Mouse (Mus musculus) ES-CJ7 (cell line): ENCODE data around the gene 1700020L24Rik.

ENCODE experiments used
- DNase-seq: peaks from one replicate; pipeline ENCODE4 v3.0.0; 2011; ENCODE audit warnings: low read depth, low spot score

Gene 1700020L24Rik

GRCm38 (mm10) chr11:83440081-83441064 lies 2.9 kb downstream of the 1700020L24Rik start:
- DNase-seq = peak; percentile 94

- DNase-seq = no peak
Measured at GRCm38 (mm10) chr11:83441235-83441634, 3.8 kb downstream of the 1700020L24Rik start.

- DNase-seq = peak; percentile 87
Measured at GRCm38 (mm10) chr11:83442596-83443267, 5.3 kb downstream of the 1700020L24Rik start.

- peak; percentile 52 for DNase-seq
Measured at GRCm38 (mm10) chr11:83443824-83444223, 6.3 kb downstream of the 1700020L24Rik start.

GRCm38 (mm10) chr11:83445001-83445400 lies 7.5 kb downstream of the 1700020L24Rik start:
- DNase-seq = peak; percentile 93

GRCm38 (mm10) chr11:83447612-83448011 lies 10.1 kb downstream of the 1700020L24Rik start:
- no peak for DNase-seq

GRCm38 (mm10) chr11:83448021-83448926 lies 10.8 kb downstream of the 1700020L24Rik start:
- DNase-seq = peak; percentile 55

- no peak for DNase-seq
Measured at GRCm38 (mm10) chr11:83448927-83449236, 11.4 kb downstream of the 1700020L24Rik start.

GRCm38 (mm10) chr11:83449298-83449697 lies 11.8 kb downstream of the 1700020L24Rik start:
- peak; percentile 88 for DNase-seq

GRCm38 (mm10) chr11:83450550-83450949 lies 13.1 kb downstream of the 1700020L24Rik start:
- DNase-seq = no peak

GRCm38 (mm10) chr11:83451281-83451680 lies 13.8 kb downstream of the 1700020L24Rik start:
- no peak for DNase-seq

GRCm38 (mm10) chr11:83454548-83454947 lies 17.1 kb downstream of the 1700020L24Rik start:
- no peak for DNase-seq

- no peak for DNase-seq
Measured at GRCm38 (mm10) chr11:83455608-83456007, 18.1 kb downstream of the 1700020L24Rik start.

- no peak for DNase-seq
Measured at GRCm38 (mm10) chr11:83457257-83457656, 19.8 kb downstream of the 1700020L24Rik start.

- no peak for DNase-seq
Measured at GRCm38 (mm10) chr11:83457912-83458601, 20.6 kb downstream of the 1700020L24Rik start.

GRCm38 (mm10) chr11:83461462-83462027 lies 24.1 kb downstream of the 1700020L24Rik start:
- no peak for DNase-seq

- DNase-seq = no peak
Measured at GRCm38 (mm10) chr11:83462711-83463244, 25.3 kb downstream of the 1700020L24Rik start, which contains the start of gene Mmp28. TSS of gene Mmp28 (minus strand) at chr11:83463071.

GRCm38 (mm10) chr11:83465976-83466375 lies 28.5 kb downstream of the 1700020L24Rik start:
- DNase-seq = no peak

GRCm38 (mm10) chr11:83467120-83467652 lies 29.7 kb downstream of the 1700020L24Rik start:
- DNase-seq = no peak

- no peak for DNase-seq
Measured at GRCm38 (mm10) chr11:83468765-83469164, 31.3 kb downstream of the 1700020L24Rik start.
